Mouse (Mus musculus) CD4-positive naive resting alpha-beta T cell, adult 76 days (primary cell): ENCODE results near the gene Sf3a3. TPM values are rescaled to one million over a fixed set of nuclear protein-coding genes. Genes with fewer than 3 reads are reported as not detected.

Experiments
- total RNA-seq: library from RNA; stranded (reverse); gene quantifications from one replicate; pipeline ENCODE4 v1.2.4, GENCODE M21; 2023

Gene Sf3a3
- 54.8 TPM for total RNA-seq

DNA sequence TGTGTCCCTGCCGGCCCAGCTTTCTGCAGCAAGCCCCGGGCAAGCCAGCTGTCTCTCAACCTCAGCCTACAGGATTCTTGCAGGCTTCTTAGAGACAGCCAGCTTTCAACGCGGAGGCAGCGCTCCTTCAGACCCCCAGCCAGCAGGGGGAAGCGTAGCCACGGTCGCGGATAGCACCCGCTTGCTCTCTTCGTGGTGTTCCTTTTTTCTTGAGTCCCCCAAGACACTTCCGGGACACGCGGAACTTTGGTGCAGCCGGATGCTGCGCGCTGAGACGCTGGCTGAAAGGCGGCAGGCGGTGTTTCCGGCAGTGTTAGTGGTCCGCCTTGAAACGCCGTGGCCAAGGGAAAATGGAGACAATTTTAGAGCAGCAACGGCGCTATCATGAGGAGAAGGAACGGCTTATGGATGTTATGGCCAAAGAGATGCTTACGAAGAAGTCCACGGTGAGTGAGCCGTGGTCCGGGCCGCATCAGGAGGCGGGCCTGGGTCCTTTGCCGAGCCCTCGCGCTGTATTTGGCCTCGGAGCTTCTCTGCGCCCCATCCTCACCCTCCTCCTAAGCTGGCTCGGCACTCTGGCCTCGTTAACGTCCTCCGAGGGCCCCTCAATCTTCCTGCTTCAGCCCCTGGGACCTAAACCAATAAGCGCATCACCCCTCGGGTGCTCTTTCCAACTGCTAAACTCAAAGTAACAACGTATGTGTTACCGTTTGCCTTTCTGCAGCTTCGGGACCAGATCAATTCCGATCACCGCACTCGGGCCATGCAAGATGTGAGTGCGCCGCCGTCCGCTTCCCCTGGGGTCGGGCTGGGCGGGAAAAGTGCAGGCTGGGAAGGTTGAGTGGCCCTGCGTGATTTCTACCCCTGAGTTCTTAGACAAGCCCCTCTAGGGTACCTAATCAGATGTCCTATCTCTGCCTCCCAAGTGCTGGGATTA is at the start of gene Sf3a3:
Gene Sf3a3, plus strand, starts transcription at position 232 of the 937 bp plus-strand sequence.

GRCm38 (mm10) chr4:124693135-124693894 is 21.3 kb upstream of the Sf3a3 start, which contains the start of gene Utp11:
Gene Utp11, minus strand, starts transcription at chr4:124693600.

DNA sequence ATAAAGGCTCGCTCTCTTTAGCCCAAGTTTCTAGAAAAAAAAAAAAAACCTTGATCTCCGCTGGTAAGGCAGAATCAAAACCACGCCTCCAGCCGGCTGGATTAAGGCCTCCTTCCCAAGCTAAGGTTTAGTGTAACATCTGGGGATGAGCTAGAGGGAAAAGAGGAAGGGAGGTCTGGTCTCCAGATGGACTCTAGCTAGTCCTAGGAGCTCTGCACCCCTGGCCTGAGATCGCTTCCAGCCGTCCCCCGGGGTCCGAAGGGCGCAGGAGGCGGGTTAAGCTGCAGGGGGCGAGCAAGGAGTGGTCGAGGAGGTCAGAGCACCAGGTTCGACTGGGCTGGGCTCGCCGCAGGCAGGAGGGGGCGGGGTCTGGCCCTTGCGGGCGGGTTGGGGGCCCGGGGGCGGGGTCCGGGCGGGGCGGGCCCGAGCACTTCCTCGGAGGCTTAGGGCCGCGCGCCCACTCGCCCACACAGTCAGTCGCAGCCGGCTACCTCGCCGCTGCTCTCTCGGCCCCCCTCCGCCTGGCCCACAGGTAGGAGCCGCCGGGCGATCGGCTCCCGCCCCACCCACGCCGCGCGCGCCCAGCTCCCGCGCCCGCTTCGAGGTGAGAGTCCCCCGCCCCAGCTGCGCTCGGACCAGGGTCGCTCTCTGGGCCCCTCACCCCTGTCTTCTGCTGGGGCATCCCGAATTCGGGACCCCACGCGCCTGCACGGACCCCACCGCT is 14.2 kb upstream of the Sf3a3 start, which contains the start of gene Fhl3:
Gene Fhl3, plus strand, starts transcription at position 454 of the 724 bp plus-strand sequence.

DNA sequence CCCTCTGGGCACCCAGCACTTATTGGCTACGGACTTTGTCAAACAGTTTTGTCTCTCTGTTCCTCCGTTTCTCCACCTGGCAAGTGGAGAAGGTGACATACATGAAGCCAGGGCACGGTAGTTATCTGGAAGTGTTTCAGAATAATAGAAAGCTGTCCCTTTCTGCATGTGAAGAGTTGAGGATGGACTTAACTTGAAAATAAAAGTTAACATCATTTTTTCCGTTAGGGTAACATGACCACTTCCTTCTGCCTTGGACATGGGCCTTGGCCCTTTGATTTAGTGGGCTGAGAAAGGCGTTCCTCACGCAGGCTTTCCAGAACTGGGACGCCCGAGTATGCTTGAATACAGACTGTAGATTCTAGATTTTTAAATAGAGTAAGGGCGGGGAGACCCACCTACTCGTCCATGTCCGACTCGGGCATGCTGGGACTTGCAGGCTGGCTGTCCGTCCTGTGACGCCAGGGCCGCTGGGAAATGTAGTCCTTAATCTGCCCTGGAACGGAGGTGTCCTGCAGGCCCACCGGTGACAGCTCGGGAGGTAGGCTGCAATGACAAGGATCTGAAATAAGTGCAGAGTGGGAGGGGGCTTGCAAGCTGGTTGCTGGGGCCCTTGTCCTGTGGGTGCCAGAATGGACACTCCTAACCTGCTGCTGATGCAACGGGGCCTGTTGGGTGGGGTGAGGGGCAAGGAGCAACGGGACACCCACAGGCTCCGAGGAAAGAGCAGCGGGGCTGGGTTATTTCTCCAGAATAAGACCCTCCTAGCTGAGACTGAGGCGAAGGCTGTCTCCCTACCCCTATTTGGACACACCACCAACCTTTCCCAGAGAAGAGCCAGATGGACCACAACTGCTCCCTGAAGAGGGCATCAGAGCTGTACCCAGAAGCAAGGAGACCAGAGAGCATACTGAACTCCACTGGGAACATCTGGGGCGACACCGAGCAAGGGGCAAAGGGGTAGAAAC is 27.1 kb downstream of the Sf3a3 start, which contains the start of gene Inpp5b:
Gene Inpp5b, plus strand, starts transcription at position 475 of the 968 bp plus-strand sequence.

Other genes starting within 250 kb of the Sf3a3 start
- not detected for gene 3100002H09Rik, start 104.0 kb upstream of the Sf3a3 start, total RNA-seq
- gene Pou3f1, start 58.0 kb upstream of the Sf3a3 start, total RNA-seq: not detected
- 20.9 TPM for gene Utp11, start 21.2 kb upstream of the Sf3a3 start, total RNA-seq
- 15.2 TPM for gene Fhl3, start 14.1 kb upstream of the Sf3a3 start, total RNA-seq
- gene Inpp5b, start 27.1 kb downstream of the Sf3a3 start, total RNA-seq: 80.5 TPM
- 33.3 TPM for gene Mtf1, start 87.3 kb downstream of the Sf3a3 start, total RNA-seq
- gene Yrdc, start 135.9 kb downstream of the Sf3a3 start, total RNA-seq: 127 TPM
- 16.8 TPM for gene 1110065P20Rik, start 136.4 kb downstream of the Sf3a3 start, total RNA-seq
- gene Maneal, start 147.4 kb downstream of the Sf3a3 start, total RNA-seq: 2.7 TPM
- gene Epha10, start 166.1 kb downstream of the Sf3a3 start, total RNA-seq: not detected
- 16.2 TPM for gene 9930104L06Rik, start 222.3 kb downstream of the Sf3a3 start, total RNA-seq
- gene Cdca8, start 224.5 kb downstream of the Sf3a3 start, total RNA-seq: 2.8 TPM